12 mouse cellular contexts compared by ENCODE assay signal in the genomic region with DNA sequence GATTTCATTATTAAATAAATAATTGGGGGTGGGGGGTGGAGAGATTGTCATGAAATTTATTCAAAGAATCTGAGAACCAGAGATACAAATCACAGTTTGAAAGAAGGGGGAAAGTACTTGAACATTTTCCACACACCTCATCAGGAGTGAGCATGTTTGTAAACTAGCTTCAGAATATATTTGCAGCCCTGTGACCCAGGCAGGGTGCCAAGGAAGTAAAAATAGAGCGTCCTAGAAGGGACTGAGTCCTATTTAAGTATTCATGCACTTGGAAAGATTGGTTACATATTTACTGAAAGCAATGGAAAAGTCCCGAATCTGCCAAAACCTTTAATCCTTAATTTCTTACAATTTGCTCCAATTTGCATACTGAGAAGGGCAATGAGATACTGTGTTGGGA. TPM values are rescaled to one million over a fixed set of nuclear protein-coding genes. Genes with fewer than 3 reads are reported as not detected.
DNase-seq lines count a peak whose midpoint lies in the region; ATAC-seq and TF ChIP-seq lines count a peak whose summit lies in the region.
"Had no signal": no experiment of that assay in that cellular context is flagged by ENCODE, and none has a peak within 500 bp of the region (broad histone marks: within the 10 kb centered on the region; RNA-seq: fewer than 3 reads in every experiment).

No protein-coding gene starts in this region.

- peak overlapping the region; percentile 92 for H3K27ac ChIP-seq in heart, postnatal 0 days (ENCODE audit: low read depth)
- H3K27ac ChIP-seq in lung, embryonic 14.5 days (ENCODE audit: low read depth): peak overlapping the region; percentile 78
- H3K27ac ChIP-seq: limb, embryonic 15.5 days had no signal

- H3K4me1 ChIP-seq in heart, postnatal 0 days (ENCODE audit: control insufficient read depth, insufficient read depth): no peaks in the 10 kb centered on the region
- H3K4me1 ChIP-seq in lung, embryonic 14.5 days (ENCODE audit: insufficient read depth): no peaks in the 10 kb centered on the region
- H3K4me1 ChIP-seq: limb, embryonic 15.5 days had no signal

- no peaks in the 10 kb centered on the region for H3K27me3 ChIP-seq in heart, postnatal 0 days (ENCODE audit: control insufficient read depth, insufficient read depth, low read length)
- H3K27me3 ChIP-seq in lung, embryonic 14.5 days (ENCODE audit: insufficient read depth, low read length): no peaks in the 10 kb centered on the region

- DNase-seq in adrenal gland, postnatal 14 days: peak; percentile 31
- peak; percentile 73 for DNase-seq in gastrocnemius, adult 18-20 months (ENCODE audit: low spot score)
- DNase-seq in heart, postnatal 0 days (ENCODE audit: low spot score): peak; percentile 50
- peak; percentile 92 for DNase-seq in lung, embryonic 14.5 days
- no peak for DNase-seq in cerebellum, adult 11-12 months
- no peak for DNase-seq in layer of hippocampus, adult 9-10 months (ENCODE audit: low spot score)
- no peak for DNase-seq in ovary, adult 18-20 months (ENCODE audit: low spot score)
- DNase-seq: midbrain, embryonic 14.5 days; thymus, postnatal 14 days had no signal

- WGBS in heart, postnatal 0 days: 18% methylated on average over 2 of the region's 2 CpGs
- 39% methylated on average over 2 of the region's 2 CpGs for WGBS in lung, embryonic 14.5 days

- no peak for TF ChIP-seq EP300 in heart, postnatal 0 days (IDR thresholded peaks at IDR 0.05; ENCODE audit: low read depth)

- H3K9ac ChIP-seq in heart, postnatal 0 days (replicated peaks; ENCODE audit: low read depth, low read length): no peak overlapping the region
- no peak overlapping the region for H3K9ac ChIP-seq in lung, embryonic 14.5 days
- H3K9ac ChIP-seq: limb, embryonic 15.5 days had no signal

- no peaks in the 10 kb centered on the region for H3K36me3 ChIP-seq in heart, postnatal 0 days (replicated peaks; ENCODE audit: control insufficient read depth, insufficient read depth, low read length)
- H3K36me3 ChIP-seq in lung, embryonic 14.5 days (ENCODE audit: insufficient read depth): no peaks in the 10 kb centered on the region
- H3K36me3 ChIP-seq: limb, embryonic 15.5 days had no signal

- H3K9me3 ChIP-seq in heart, postnatal 0 days (replicated peaks; ENCODE audit: control insufficient read depth, low read length): no peaks in the 10 kb centered on the region
- H3K9me3 ChIP-seq in lung, embryonic 14.5 days (ENCODE audit: low read depth, low read length): no peaks in the 10 kb centered on the region
- H3K9me3 ChIP-seq: limb, embryonic 15.5 days had no signal

- H3K4me3 ChIP-seq in heart, postnatal 0 days (ENCODE audit: low read depth, low read length): 0 out of 2 replicates have a peak overlapping the region, but pooled peaks have one; percentile 47
- no peak overlapping the region for H3K4me3 ChIP-seq in lung, embryonic 14.5 days (ENCODE audit: low read depth, low read length)
- H3K4me3 ChIP-seq: limb, embryonic 15.5 days had no signal

- peak; percentile 77 for ATAC-seq in heart, postnatal 0 days (ENCODE audit: insufficient read depth, low read depth)
- peak; percentile 94 for ATAC-seq in lung, embryonic 14.5 days (ENCODE audit: insufficient read depth)

- TF ChIP-seq CTCF in heart, postnatal 0 days (IDR thresholded peaks at IDR 0.05; ENCODE audit: low read depth): no peak
- TF ChIP-seq CTCF in lung, embryonic 14.5 days (IDR thresholded peaks at IDR 0.05; ENCODE audit: low read depth): no peak

- peak overlapping the region; percentile 54 for H3K4me2 ChIP-seq in heart, postnatal 0 days (ENCODE audit: low read depth, low read length)
- no peak overlapping the region for H3K4me2 ChIP-seq in lung, embryonic 14.5 days
- H3K4me2 ChIP-seq: limb, embryonic 15.5 days had no signal

RNA-seq across cellular contexts. Expression of gene Asb11, which starts 3.3 kb away (rescaled TPM):
- not detected in 2 replicates for total RNA-seq in adrenal gland, postnatal 14 days (2021)
- 100 to 1,000 TPM; 152 to 195 TPM for total RNA-seq in gastrocnemius, adult 18-20 months (2021)
- 137 and 155 TPM in 2 replicates for total RNA-seq in heart, postnatal 0 days (2014; rRNA removed; ENCODE audit: low replicate concordance)
- polyA plus RNA-seq in heart, postnatal 0 days (2015; fragmentation: Nextera tagmentation; extraction: Ambion mirVana): 101 and 102 TPM in 2 replicates
- polyA plus RNA-seq in lung, embryonic 14.5 days (2014; fragmentation: Nextera tagmentation; extraction: Ambion mirVana): not detected in 2 replicates
- total RNA-seq: common myeloid progenitor, adult 5-6 weeks had no signal
- polyA plus RNA-seq: limb, embryonic 15.5 days; midbrain, embryonic 14.5 days; spleen, adult 2 months had no signal

RNA-seq across cellular contexts. Expression of gene Piga, which starts 20.6 kb away (rescaled TPM):
- total RNA-seq in adrenal gland, postnatal 14 days (2021): 8.2 and 9.4 TPM in 2 replicates
- 1 to 10 TPM; 1.6 to 2.4 TPM for total RNA-seq in gastrocnemius, adult 18-20 months (2021)
- total RNA-seq in heart, postnatal 0 days (2014; rRNA removed; ENCODE audit: low replicate concordance): 2.2 and 6.4 TPM in 2 replicates
- 2.7 TPM in 2 replicates for polyA plus RNA-seq in heart, postnatal 0 days (2015; fragmentation: Nextera tagmentation; extraction: Ambion mirVana)
- polyA plus RNA-seq in lung, embryonic 14.5 days (2014; fragmentation: Nextera tagmentation; extraction: Ambion mirVana): 21.3 and 23.3 TPM in 2 replicates

Comparison
In these comparisons a context has a peak if more than half of its experiments do, and no peak if none do; other contexts are left out.
1. DNase-seq: peak in adrenal gland, postnatal 14 days (single experiment), gastrocnemius, adult 18-20 months (single experiment), heart, postnatal 0 days (single experiment) and lung, embryonic 14.5 days (single experiment); none in cerebellum, adult 11-12 months (single experiment), layer of hippocampus, adult 9-10 months (single experiment) and ovary, adult 18-20 months (single experiment).
2. RNA of gene Asb11, which starts 3.3 kb away (total RNA-seq): 152 to 195 TPM in gastrocnemius, adult 18-20 months and 137 to 155 TPM in heart, postnatal 0 days; not detected in adrenal gland, postnatal 14 days; every median in the first group is over 100 times any median in the second.